ENCODE assay signal across 8 mouse cellular contexts in genomic region chr7:29518421-29519210, GRCm38 (mm10). TPM values are rescaled to one million over a fixed set of nuclear protein-coding genes. Genes with fewer than 3 reads are reported as not detected.
DNase-seq lines count a peak whose midpoint lies in the region; ATAC-seq lines count a peak whose summit lies in the region.

Gene Sipa1l3, minus strand, starts transcription at chr7:29518641.

- H3K4me2 ChIP-seq in hindbrain, embryonic 11.5 days (replicated peaks; ENCODE audit: low read depth, low read length): peak within 1 kb of the TSS; percentile 93

- DNase-seq in Muller cell, postnatal 12 days (ENCODE audit: inconsistent ontology term): peak; percentile 98
- DNase-seq in cerebellum, adult 9-11 months: peak; percentile 97
- peak; percentile 96 to 98 for DNase-seq in frontal cortex, adult 2 months (ENCODE audit: extremely low spot score in 1 of 2, low spot score in 1 of 2)
- DNase-seq in hindbrain, embryonic 11.5 days (ENCODE audit: low spot score): peak; percentile 98
- peak; percentile 94 to 96 for DNase-seq in layer of hippocampus, postnatal 10 days (ENCODE audit: low spot score in 2 of 2)
- peak; percentile 98 for DNase-seq in lung, postnatal 10 days
- peak; percentile 96 for DNase-seq in ovary, postnatal 36 days (ENCODE audit: low spot score)
- DNase-seq in thymus, postnatal 25 days: peak; percentile 97

- peak within 1 kb of the TSS; percentile 68 for H3K27ac ChIP-seq in hindbrain, embryonic 11.5 days (ENCODE audit: low read depth, low read length)

- ATAC-seq in hindbrain, embryonic 11.5 days (ENCODE audit: low FRiP score): peak; percentile 98

- no peaks in the 10 kb centered on the region for H3K9me3 ChIP-seq in hindbrain, embryonic 11.5 days (ENCODE audit: control insufficient read depth, low read length)

- peak within 1 kb of the TSS; percentile 73 for H3K9ac ChIP-seq in hindbrain, embryonic 11.5 days (ENCODE audit: low read depth, low read length)

- peak within 1 kb of the TSS; percentile 71 for H3K4me3 ChIP-seq in hindbrain, embryonic 11.5 days (ENCODE audit: low read depth, low read length)

- no peaks in the 10 kb centered on the region; the same call in 1 of the 2 replicates for H3K4me1 ChIP-seq in hindbrain, embryonic 11.5 days (replicated peaks; ENCODE audit: control insufficient read depth, insufficient read depth, low read length)

- H3K36me3 ChIP-seq in hindbrain, embryonic 11.5 days (ENCODE audit: control insufficient read depth, insufficient read depth, low read length): no peaks in the 10 kb centered on the region

- under 1% methylated on average over 78 of the region's 88 CpGs for WGBS in hindbrain, embryonic 11.5 days

- H3K27me3 ChIP-seq in hindbrain, embryonic 11.5 days (ENCODE audit: control insufficient read depth, insufficient read depth, low read length): no peaks in the 10 kb centered on the region

RNA-seq across cellular contexts. Expression of gene Sipa1l3, which starts in this region (rescaled TPM):
- 38.2 and 41.4 TPM in 2 replicates for polyA plus RNA-seq in frontal cortex, adult 2 months (2012; rRNA removed)
- polyA plus RNA-seq in hindbrain, embryonic 11.5 days (2014; fragmentation: Nextera tagmentation; extraction: Ambion mirVana): 6.1 and 11.2 TPM in 2 replicates
- total RNA-seq in layer of hippocampus, postnatal 10 days (2021): 100 to 1,000 TPM; 122 to 125 TPM

Comparison
In these comparisons a context has a peak if more than half of its experiments do, and no peak if none do; other contexts are left out.
1. Peak in every context shown above with its lines: DNase-seq, ATAC-seq, H3K4me3 ChIP-seq and H3K27ac ChIP-seq.